Mouse (Mus musculus) forebrain, embryonic 16.5 days (tissue): ENCODE results near the gene Usp20. TPM values are rescaled to one million over a fixed set of nuclear protein-coding genes. Genes with fewer than 3 reads are reported as not detected.

Experiments
- ATAC-seq: fragments of 200-750 bp; cut with Nextera tagmentation; 2 replicates; pipeline ENCODE4 v1.8.0; 2017; ENCODE audit warnings: mild to moderate bottlenecking, moderate library complexity
- H3K27ac ChIP-seq: fragments of 300-500 bp; sonication (generic); 2 replicates; pipeline ENCODE4 v1.5.1; 2014; ENCODE audit warnings: low read length, control low read depth
- H3K27me3 ChIP-seq: fragments of 300-500 bp; sonication (generic); replicated peaks from 2 replicates; pipeline ENCODE4 v1.6.1; 2014; ENCODE audit warnings: low read length; ENCODE audit not compliant: control insufficient read depth, insufficient read depth
- H3K36me3 ChIP-seq: fragments of 300-500 bp; sonication (generic); 2 replicates; pipeline ENCODE4 v1.6.1; 2014; ENCODE audit not compliant: control insufficient read depth, insufficient read depth
- H3K4me1 ChIP-seq: fragments of 300-500 bp; sonication (generic); replicated peaks from 2 replicates; pipeline ENCODE4 v1.6.1; 2014; ENCODE audit warnings: low read length; ENCODE audit not compliant: control insufficient read depth, insufficient read depth
- H3K4me2 ChIP-seq: fragments of 300-500 bp; sonication (generic); 2 replicates; pipeline ENCODE4 v1.6.1; 2014; ENCODE audit warnings: mild to moderate bottlenecking, low read length, control low read depth
- H3K4me3 ChIP-seq: fragments of 300-500 bp; sonication (generic); replicated peaks from 2 replicates; pipeline ENCODE4 v1.5.1; 2014; ENCODE audit warnings: mild to moderate bottlenecking, low read length, control low read depth
- H3K9ac ChIP-seq: fragments of 300-500 bp; sonication (generic); replicated peaks from 2 replicates; pipeline ENCODE4 v1.6.1; 2014; ENCODE audit warnings: low read depth, low read length, control low read depth
- H3K9me3 ChIP-seq: fragments of 300-500 bp; sonication (generic); 2 replicates; pipeline ENCODE4 v1.6.1; 2016; ENCODE audit warnings: low read length; ENCODE audit not compliant: control insufficient read depth
- WGBS: fragments of 180-500 bp; shearing (Covaris S2); extraction: QIAGEN DNeasy Blood & Tissue Kit; methylation state at CpG from one replicate; pipeline ENCODE4 v1.1.7; 2014; 5-methylcytosine and 5-hydroxymethylcytosine counted together
- polyA plus RNA-seq: library from polyadenylated mRNA; unstranded; fragments of >200 nt; fragmentation: Nextera tagmentation; extraction: Ambion mirVana; gene quantifications from 2 replicates; pipeline ENCODE4 v1.2.1, GENCODE M21; 2015

Gene Usp20
- polyA plus RNA-seq, 1 experiment from 2014 or later, result 48.8 TPM

GRCm38 (mm10) chr2:31043856-31044255, 61.8 kb downstream of the Usp20 start:
- Histone ChIP-seq H3K36me3 (peaks cover 4% of the 10 kb centered on the region), H3K9me3 (no peaks in the 10 kb centered on the region), H3K27ac (no peak overlapping the region), H3K27me3 (no peaks in the 10 kb centered on the region), H3K4me2 (no peak overlapping the region), H3K4me3 (no peak overlapping the region), H3K9ac (no peak overlapping the region), H3K4me1 (no peaks in the 10 kb centered on the region)
- 100% methylated on average over 1 of the region's 1 CpGs for WGBS
- ATAC-seq, result no peak

- Histone ChIP-seq H3K27me3 (no peaks in the 10 kb centered on the region), H3K36me3 (no peaks in the 10 kb centered on the region), H3K9me3 (no peaks in the 10 kb centered on the region), H3K4me2 (no peak overlapping the region), H3K27ac (no peak overlapping the region), H3K4me3 (no peak overlapping the region), H3K4me1 (no peaks in the 10 kb centered on the region), H3K9ac (no peak overlapping the region)
- ATAC-seq, result no peak
- WGBS, result 95% methylated on average over 6 of the region's 6 CpGs
Measured at GRCm38 (mm10) chr2:31048037-31048436, 66.0 kb downstream of the Usp20 start.

GRCm38 (mm10) chr2:31052441-31052840, 70.4 kb downstream of the Usp20 start:
- Histone ChIP-seq H3K9me3 (no peaks in the 10 kb centered on the region), H3K27me3 (no peaks in the 10 kb centered on the region), H3K36me3 (peaks cover 14% of the 10 kb centered on the region), H3K4me1 (no peaks in the 10 kb centered on the region), H3K9ac (no peak overlapping the region), H3K27ac (no peak overlapping the region), H3K4me3 (no peak overlapping the region), H3K4me2 (no peak overlapping the region)
- ATAC-seq, result no peak
- WGBS, result 93% methylated on average over 10 of the region's 10 CpGs

GRCm38 (mm10) chr2:31053426-31053825, 71.3 kb downstream of the Usp20 start:
- Histone ChIP-seq H3K36me3 (peaks cover 14% of the 10 kb centered on the region), H3K9me3 (no peaks in the 10 kb centered on the region), H3K9ac (no peak overlapping the region), H3K4me3 (no peak overlapping the region), H3K4me2 (no peak overlapping the region), H3K27ac (no peak overlapping the region), H3K4me1 (peaks cover 3% of the 10 kb centered on the region; the same call in 1 of the 2 replicates), H3K27me3 (no peaks in the 10 kb centered on the region)
- 94% methylated on average over 13 of the region's 13 CpGs for WGBS
- ATAC-seq, result no peak

GRCm38 (mm10) chr2:31053851-31054340, 71.8 kb downstream of the Usp20 start:
- H3K27me3 ChIP-seq, result no peaks in the 10 kb centered on the region
- no peaks in the 10 kb centered on the region for H3K9me3 ChIP-seq
- H3K36me3 ChIP-seq, result peaks cover 14% of the 10 kb centered on the region
- H3K9ac ChIP-seq, result no peak overlapping the region
- H3K27ac ChIP-seq, result no peak overlapping the region
- H3K4me1 ChIP-seq, result peaks cover 3% of the 10 kb centered on the region; the same call in 1 of the 2 replicates
- WGBS, result 91% methylated on average over 11 of the region's 11 CpGs
- no peak overlapping the region for H3K4me2 ChIP-seq
- H3K4me3 ChIP-seq, result no peak overlapping the region
- no peak for ATAC-seq

- ATAC-seq, result no peak
- H3K9ac ChIP-seq, result no peak overlapping the region
- no peak overlapping the region for H3K27ac ChIP-seq
- no peak overlapping the region for H3K4me2 ChIP-seq
- 97% methylated on average over 3 of the region's 3 CpGs for WGBS
- H3K36me3 ChIP-seq, result peaks cover 14% of the 10 kb centered on the region
- no peaks in the 10 kb centered on the region for H3K27me3 ChIP-seq
- peaks cover 3% of the 10 kb centered on the region; the same call in 1 of the 2 replicates for H3K4me1 ChIP-seq
- H3K4me3 ChIP-seq, result no peak overlapping the region
- no peaks in the 10 kb centered on the region for H3K9me3 ChIP-seq
Measured at GRCm38 (mm10) chr2:31056070-31056469, 74.0 kb downstream of the Usp20 start.

- Histone ChIP-seq H3K4me2 (no peak overlapping the region), H3K4me1 (peaks cover 3% of the 10 kb centered on the region; the same call in 1 of the 2 replicates), H3K27me3 (no peaks in the 10 kb centered on the region), H3K9me3 (no peaks in the 10 kb centered on the region), H3K36me3 (peaks cover 14% of the 10 kb centered on the region), H3K9ac (no peak overlapping the region), H3K27ac (no peak overlapping the region), H3K4me3 (no peak overlapping the region)
- ATAC-seq, result no peak
- 41% methylated on average over 6 of the region's 6 CpGs for WGBS
Measured at GRCm38 (mm10) chr2:31057549-31058177, 75.6 kb downstream of the Usp20 start.

GRCm38 (mm10) chr2:31058443-31058842, 76.4 kb downstream of the Usp20 start:
- WGBS, result 91% methylated on average over 4 of the region's 4 CpGs
- H3K4me3 ChIP-seq, result no peak overlapping the region
- no peaks in the 10 kb centered on the region for H3K9me3 ChIP-seq
- H3K27ac ChIP-seq, result no peak overlapping the region
- H3K27me3 ChIP-seq, result no peaks in the 10 kb centered on the region
- no peak overlapping the region for H3K9ac ChIP-seq
- peaks cover 14% of the 10 kb centered on the region for H3K36me3 ChIP-seq
- peaks cover 3% of the 10 kb centered on the region; the same call in 1 of the 2 replicates for H3K4me1 ChIP-seq
- ATAC-seq, result no peak
- no peak overlapping the region for H3K4me2 ChIP-seq

- no peak for ATAC-seq
- Histone ChIP-seq H3K4me1 (peaks cover 3% of the 10 kb centered on the region; the same call in 1 of the 2 replicates), H3K36me3 (peaks cover 6% of the 10 kb centered on the region; the same call in 1 of the 2 replicates), H3K4me2 (no peak overlapping the region), H3K9me3 (no peaks in the 10 kb centered on the region), H3K27ac (no peak overlapping the region), H3K4me3 (no peak overlapping the region), H3K9ac (no peak overlapping the region), H3K27me3 (no peaks in the 10 kb centered on the region)
- 100% methylated on average over 1 of the region's 1 CpGs for WGBS
Measured at GRCm38 (mm10) chr2:31060271-31060670, 78.2 kb downstream of the Usp20 start.
